Mouse (Mus musculus) left cerebral cortex, postnatal 25 days (tissue): Measurements from ENCODE around the gene Hdac8. TPM values are rescaled to one million over a fixed set of nuclear protein-coding genes. Genes with fewer than 3 reads are reported as not detected.
A peak's percentile ranks its signal among the peaks of the same experiment; 100 is the strongest.

Experiments
- DNase-seq, 2 experiments: peaks; one replicate each; pipeline ENCODE4 v3.0.0; 2022; ENCODE audit warnings: low spot score in 2 of 2, mixed read lengths in 1 of 2
- intact Hi-C: fragments of 180-260 bp; cut with DNase I; formaldehyde crosslinking; loops from one replicate; pipeline ENCODE4 v1.15.1; 2025
- microRNA-seq, 2 experiments: library from miRNA; unstranded; fragments of <30 nt; microRNA quantifications; one replicate each; pipeline ENCODE4 v1.2.0; 2022
- total RNA-seq, 2 experiments: library from RNA; stranded (reverse); gene quantifications; 2 replicates each; pipeline ENCODE4 v1.2.3; 2021

The Hdac8 gene
- total RNA-seq, 2 experiments from 2014 or later: 12.6 to 15.6 TPM

- intact Hi-C loops: loop anchor here (5.0 to 10.0 kb wide), 2 partner anchors 101 to 223 kb away; no protein-coding TSS in a partner anchor
- DNase-seq: peak in 1 of 2 experiments; percentile 2
Measured at GRCm38 (mm10) chrX:102251221-102251936, 253.8 kb downstream of the Hdac8 start.

GRCm38 (mm10) chrX:102250891-102251170 lies 254.3 kb downstream of the Hdac8 start:
- intact Hi-C loops: loop anchor here (5.0 to 10.0 kb wide), 2 partner anchors 101 to 224 kb away; no protein-coding TSS in a partner anchor
- DNase-seq: no peak

- peak in 1 of 2 experiments; percentile 7 for DNase-seq
- intact Hi-C loops: loop anchor here (5.0 to 10.0 kb wide), 2 partner anchors 102 to 224 kb away; no protein-coding TSS in a partner anchor
Measured at GRCm38 (mm10) chrX:102250150-102250890, 254.8 kb downstream of the Hdac8 start.

- intact Hi-C loops: no loop called here
- no peak for DNase-seq
Measured at GRCm38 (mm10) chrX:102244334-102244733, 260.8 kb downstream of the Hdac8 start.

Small RNA genes lying within 50 kb of the gene (microRNA-seq; reads per million reads assigned to microRNA genes)
- gene Gm26318: 0 reads per million in 2 experiments

Other genes with a start within 250 kb of the Hdac8 start
- 10 to 100 TPM; 16.0 to 20.6 TPM for gene Phka1, start 138.9 kb upstream of the Hdac8 start, total RNA-seq
- not detected for gene Gm3880, start 181.6 kb upstream of the Hdac8 start, total RNA-seq
- not detected for gene Gm9112, start 202.3 kb upstream of the Hdac8 start, total RNA-seq
- gene Dmrtc1b, start 202.5 kb upstream of the Hdac8 start, total RNA-seq: not detected